Mouse (Mus musculus) retina, embryonic 14.5 days (tissue): Measurements from ENCODE around the gene Zc3h10.
"Not testable (repeated sequence)": the region's sequence is repeated elsewhere in the genome, so short reads cannot be mapped to it uniquely, and the experiment has no call there.

Experiments
- DNase-seq: peaks from one replicate; pipeline ENCODE4 v3.0.0-alpha.2; 2015; ENCODE audit warnings: low spot score

Gene Zc3h10

DNA sequence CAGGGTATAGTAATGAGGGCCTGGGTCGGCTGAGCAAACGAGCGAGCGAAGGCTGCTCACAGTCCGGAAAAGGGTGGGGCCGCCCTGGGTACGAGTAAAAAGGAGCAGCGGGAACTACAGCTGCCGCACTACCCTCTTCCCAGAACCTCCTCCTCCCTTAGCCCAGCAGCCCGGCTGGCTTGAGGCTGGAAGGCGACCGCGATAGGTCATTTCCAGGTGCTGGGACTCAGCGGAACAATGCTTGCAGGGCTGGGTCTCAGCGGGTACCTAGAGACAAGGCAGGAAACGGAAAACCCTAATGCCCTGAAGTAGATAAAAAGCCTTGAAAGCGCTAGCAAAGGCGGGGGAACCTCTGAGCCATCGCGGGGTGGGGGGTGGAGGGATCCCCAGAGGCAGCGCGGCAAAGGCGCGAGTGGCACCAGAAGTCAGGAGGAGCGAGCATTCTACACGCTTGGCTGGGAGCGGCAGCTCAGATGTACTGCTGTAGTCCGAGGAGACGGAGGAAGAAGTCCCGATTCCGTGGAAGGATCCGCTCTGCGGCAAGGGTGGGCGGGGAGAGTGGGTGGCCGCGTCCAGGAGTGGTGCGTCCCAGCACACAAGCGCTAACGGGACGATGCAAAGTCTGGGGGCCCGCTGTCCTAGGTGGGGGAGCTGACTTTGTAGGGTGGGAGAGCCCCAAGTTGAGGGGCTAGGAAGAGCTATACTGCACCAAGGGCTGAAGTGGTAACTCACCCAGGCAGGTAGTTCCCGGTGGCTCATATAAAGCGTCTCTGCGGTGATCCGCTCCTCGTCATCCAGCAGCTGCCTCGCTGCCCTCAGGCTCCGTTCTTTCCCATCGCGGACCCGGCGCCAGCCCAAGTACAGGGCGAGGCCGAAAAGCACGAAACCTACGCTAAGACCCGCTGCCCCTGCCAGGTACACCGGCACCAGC, 22.6 kb downstream of the Zc3h10 start:
- DNase-seq: peak; percentile 76

DNA sequence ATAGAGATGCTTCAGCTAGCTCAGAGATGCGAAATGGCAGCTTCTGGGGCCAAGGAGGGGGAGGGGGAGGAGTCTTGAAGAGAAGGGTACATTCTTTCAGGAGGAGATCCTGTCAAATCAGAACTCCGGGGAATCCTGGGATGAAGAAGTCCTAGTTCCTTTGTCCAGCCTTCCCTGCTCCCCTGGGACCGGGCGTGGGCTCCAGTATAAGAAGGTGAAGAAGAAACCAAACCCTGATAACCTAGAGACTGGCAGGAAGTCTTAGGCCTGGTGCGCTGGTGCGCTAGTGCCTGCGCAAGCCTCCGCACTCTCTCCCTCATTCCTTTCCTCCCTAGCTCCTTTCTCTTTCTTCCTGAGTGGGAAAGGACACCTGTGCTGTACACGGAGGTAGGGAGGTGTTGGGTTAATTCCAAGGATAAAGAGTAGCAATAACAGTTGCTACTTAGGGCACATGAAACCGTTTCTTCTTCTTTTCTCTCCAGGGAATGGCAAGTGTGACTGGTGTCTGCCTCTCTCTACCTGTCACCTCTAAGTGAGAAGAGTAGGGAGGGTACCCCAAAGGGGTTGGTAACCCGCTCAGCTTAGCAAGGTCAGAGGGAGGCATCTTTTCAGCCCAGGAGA, 23.4 kb downstream of the Zc3h10 start:
- peak; percentile 63 for DNase-seq

DNA sequence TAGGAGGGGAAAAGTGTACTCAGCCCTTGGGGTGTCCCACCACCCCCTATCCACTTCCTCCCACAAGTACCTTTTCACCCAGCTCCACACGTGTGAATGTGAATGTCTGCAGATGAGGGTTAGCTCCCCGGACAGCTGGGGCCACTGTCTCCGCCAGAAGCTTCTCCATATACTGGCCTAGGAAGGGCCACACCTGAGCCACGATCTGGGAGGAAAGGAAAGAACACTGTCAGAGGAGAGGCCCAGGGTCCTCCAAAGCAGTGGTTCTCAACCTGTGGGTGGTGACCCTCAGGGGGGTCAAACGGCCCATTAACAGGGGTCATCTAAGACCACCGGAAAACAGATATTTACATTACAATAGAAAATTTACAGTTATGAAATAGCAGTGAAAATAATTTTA, 25.2 kb downstream of the Zc3h10 start:
- DNase-seq: no peak

DNA sequence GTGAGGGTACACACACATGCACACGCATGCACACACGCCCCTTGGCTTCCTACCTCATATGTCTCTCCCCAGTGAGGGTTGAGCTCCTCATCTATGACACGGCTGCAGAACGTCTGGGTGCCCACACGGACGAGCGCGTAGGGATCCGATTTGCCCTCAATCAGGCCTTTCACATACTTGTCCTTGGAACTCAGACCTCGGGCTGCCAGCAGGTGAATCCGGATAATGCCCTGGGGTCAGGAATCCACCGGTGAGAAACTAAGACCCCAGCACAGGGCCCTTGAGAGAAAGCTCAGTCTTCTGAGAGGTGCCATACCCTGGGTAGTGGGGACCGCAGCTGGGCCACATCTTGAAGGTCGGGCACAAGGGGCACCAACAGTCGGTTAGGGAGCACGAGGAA, 27.0 kb downstream of the Zc3h10 start:
- DNase-seq: no peak

DNA sequence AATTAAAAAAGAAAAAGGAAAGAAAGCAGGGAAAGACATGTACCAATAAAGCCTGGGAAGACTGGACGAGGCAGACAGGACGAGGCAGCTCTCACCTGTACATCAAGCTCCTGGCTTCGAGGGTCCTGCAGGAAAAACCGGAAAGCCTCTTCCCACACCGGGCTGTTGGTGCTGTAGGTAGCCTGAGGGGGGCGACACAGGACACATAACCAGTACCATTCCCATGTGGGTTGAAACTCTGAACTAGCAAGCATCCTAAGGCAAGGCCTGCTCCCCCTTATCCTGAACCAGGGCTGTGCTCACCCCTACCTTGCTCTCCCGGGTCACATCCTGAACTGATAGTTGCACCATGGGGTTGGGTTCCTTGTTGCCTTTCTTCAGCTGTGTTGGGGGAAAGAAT, 28.7 kb downstream of the Zc3h10 start:
- peak; percentile 66 for DNase-seq

DNA sequence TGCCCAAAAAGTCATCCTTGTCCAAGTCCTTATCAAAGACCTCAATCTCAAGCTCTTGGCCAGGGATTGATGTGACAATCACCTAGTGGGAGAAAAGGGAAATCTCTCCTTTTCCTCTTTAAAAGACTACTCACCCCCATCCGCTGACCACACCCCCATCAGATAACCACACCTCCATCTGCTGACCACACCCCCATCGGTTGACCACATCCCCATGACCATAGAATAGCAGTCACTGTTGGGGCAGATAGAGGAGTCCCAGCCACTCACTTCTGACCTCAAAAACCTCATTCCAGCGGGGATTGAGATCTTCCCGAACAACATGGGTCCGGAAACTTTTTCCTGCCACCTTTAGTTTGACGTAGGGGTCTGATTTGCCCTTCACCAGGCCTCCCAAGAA, 30.9 kb downstream of the Zc3h10 start:
- no peak for DNase-seq

DNA sequence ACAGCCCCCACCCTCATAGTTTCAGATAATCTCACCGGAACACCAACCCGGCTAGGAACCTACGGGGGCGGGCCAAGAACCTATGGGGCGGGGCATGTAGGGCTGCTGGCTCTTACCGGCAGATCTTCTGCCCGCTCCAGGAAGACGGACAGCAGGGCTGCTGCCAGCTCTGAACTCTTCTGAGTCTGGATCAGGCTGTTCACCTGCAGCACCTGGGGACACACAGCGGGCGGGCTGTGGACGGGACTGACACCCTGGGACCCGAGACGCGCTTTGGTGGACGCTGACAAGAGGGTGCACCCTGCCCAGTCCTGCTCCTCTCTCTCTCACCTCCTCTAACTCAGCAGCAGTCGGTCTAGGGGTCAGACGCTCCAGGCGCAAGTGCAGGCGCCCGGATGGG, 31.5 kb downstream of the Zc3h10 start:
- no peak for DNase-seq

DNA sequence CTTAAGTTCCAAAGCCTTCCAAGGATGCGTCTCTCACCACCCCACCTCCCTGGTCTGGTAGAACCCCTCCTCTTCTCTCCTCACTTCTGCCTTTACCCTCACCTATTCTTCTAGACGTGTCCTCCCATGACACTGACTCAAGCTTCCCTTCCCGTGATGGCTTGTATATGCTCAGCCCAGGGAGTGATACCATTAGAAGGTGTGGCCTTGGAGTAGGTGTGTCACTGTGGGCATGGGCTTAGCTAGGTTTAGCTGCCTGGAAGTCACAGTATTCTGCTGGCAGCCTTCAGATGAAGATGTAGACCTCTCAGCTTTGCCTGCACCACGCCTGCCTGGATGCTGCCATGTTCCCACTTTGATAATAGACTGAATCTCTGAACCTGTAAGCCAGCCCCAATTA, 32.5 kb downstream of the Zc3h10 start:
- DNase-seq: no peak

DNA sequence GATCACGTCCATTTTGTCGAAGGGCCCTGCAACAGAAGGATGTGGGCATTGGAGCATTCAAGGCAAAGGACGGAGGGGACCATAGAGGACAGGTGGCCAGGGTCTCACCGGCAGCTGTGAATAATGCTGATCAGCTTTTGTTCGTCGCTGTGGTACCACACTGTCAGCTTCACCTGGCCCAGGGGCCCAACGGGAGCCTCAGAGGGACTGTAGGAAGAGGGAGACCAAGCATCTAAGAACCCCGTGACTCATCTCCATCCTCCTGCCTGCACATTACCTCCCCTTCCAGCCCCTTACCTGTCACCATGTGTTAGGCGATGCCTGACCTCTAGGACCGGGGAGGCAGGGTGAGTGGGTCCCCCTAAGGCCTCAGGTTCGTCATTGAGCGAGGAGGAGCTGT, 35.8 kb downstream of the Zc3h10 start:
- DNase-seq: no peak

DNA sequence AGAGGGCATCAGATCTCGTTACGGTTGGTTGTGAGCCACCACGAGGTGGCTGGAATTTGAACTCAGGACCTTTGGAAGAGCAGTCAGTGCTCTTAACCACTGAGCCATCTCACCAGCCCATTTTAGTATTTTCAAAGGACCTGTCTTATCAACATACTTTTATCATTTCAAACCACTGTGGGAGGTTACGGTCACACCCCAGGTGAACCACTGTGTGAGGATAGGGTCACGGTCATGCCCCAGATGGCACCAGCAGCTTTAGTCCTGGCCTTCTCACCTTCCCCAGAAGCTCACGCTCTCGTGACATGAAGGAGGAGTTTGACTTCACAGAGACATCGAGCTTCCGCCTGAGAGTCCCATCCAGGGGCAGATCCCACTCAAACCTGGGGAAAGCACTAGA, 36.4 kb downstream of the Zc3h10 start:
- DNase-seq: no peak

DNA sequence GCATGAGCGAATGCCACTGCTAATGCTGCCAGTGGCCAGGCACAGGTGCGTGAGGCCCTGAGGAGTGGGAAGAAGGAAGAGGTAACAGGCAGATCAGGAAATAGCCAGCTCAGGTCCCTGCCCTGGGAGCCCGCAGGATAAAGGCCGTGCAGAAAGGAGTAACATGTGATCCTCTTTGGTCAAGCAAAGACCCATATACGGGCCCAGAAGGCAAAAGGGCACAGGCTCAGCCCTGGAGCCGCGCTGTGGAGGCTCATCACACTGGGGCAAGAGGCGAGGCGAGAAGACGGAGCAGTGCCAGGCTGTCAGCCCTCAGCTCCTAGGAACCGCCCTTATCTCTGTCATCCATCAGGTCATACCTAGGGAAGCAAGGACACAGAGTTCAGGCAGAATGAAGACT, 37.3 kb downstream of the Zc3h10 start:
- no peak for DNase-seq

DNA sequence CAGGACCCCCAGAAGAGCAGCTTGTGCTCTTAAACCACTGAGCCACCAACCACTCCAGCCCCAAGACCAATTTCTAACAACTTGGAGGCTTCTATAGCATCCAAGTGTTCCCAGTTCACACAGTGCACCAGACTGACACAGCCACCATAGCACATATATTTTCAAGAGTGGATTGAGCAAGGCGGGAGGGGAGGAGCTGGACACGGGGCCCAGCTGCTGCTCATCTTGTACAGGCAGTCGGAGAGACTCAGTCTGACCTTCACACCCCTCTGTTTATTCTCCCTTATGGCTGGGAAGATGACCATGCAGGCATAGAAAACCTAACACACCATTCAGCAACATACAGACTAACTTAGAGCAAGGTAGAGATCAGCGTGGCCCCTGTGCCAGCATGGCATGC, 37.7 kb downstream of the Zc3h10 start:
- no peak for DNase-seq

DNA sequence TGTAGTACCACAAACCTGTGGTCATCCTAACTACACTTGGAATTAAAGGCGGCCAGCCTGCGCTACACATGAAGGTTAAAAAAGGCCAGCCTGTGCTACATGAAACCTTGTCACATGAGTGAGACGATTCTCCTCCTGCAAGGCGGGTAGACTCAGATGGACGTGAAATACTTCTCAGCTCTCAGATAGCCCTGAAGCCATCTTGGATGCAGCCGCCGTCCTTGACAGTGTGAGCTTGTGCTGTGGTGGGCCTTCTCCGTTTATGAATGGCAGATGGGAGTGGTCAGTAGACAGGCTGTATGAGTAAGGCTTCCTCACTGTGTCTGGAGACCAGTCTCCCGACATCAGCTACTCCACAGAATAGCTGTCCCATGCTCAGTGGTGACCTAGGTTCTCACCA, 38.4 kb downstream of the Zc3h10 start:
- DNase-seq: no peak

DNA sequence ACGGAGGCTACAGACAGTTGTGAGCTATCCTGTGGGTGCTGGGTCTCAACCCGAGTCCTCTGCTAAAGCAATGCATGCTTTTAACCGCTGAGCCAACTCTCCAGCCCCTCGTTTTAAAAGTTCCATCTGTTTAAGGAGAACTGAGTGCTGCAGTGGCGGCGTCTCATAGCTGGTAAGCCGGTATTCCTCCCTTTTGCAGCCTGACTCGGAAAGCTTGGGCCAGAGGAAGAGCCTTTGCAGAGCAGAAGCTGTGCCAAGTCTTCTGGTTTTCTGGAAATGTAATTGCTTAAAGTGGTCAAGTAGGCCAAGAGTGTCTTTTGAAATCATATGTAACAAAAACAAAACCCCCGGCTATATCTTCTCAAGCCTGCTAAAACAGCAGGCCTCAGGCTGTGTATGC, 39.3 kb downstream of the Zc3h10 start:
- no peak for DNase-seq

DNA sequence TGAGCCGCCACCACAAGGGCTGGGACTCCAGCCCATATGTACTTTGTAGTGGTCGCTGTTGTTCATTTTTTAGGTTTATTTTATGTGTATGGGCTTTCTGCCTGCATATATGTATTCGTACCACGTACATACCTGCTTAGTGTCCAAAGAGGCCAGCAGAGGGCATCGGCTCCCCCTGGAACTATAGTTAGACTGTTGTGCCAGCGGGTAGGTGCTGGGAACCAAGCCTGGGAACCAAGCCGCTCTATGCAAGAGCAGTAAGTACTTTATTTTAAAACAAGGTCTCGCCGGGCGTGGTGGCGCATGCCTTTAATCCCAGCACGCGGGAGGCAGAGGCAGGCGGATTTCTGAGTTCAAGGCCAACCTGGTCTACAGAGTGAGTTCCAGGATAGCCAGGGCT, 41.6 kb downstream of the Zc3h10 start:
- DNase-seq: no peak

DNA sequence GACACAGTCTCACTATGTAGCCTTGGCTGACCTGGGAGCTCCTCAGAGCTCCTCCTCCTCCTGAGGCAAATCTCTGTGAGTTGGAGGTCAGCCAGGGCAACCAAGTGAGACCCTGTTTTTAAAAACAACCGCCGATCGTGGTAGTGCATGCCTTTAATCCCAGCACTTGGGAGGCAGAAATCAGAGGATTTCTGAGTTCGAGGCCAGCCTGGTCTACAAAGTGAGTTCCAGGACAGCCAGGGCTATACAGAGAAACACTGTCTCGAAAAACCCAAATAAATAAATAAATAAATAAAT, 42.3 kb downstream of the Zc3h10 start:
- DNase-seq: not testable (repeated sequence)

DNA sequence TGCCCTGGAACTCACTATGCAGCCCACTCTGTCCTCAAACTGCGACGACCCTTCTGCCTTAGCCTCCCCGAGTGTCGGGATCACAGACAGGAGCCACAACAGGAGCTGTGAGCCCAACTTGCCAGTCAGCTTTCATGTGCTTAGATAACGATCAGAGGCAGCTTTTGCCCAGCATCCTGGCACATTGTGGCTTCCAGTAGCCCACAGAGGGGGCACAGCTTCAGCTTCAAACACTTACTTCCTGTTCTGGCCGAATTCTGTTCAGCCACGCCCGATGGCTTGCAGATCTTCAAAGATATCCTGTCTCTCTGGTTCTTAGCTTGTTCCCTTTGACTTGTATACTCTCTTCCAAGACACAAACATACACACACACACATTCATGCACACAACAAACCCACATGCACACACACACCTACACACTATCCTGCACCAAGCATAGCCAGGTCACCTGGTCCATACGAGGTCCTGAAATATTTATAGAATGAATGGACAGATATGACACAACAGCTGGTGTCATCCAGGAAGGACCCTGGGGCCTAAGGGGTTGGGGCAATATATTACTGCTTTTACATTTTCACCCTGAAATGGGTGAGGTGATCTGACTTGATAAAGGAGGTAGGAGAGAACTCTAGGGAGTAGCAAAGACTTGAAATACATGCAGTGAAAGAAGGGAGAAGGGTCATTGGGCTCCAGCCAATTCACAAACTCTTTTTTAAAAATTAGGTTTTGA, 42.8 kb downstream of the Zc3h10 start:
- no peak for DNase-seq

DNA sequence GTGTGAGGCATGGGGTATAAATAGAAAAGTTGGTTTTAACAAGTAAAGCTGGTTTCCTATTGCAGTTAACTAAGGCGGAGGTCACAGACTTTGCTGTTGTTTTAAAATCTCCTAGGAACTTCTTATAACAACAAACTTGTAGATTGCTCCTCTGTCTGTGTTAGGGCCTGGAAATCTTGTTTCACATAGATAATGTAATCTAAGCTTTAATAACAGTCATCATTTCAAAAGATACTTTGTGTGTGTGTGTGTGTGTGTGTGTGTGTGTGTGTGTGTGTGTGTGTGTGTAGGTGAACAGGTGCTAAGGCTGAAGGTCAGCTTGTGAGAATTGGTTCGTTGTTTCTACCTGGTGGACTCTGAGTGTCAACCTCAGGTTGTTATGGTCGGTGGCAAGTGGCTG, 43.6 kb downstream of the Zc3h10 start:
- no peak for DNase-seq

DNA sequence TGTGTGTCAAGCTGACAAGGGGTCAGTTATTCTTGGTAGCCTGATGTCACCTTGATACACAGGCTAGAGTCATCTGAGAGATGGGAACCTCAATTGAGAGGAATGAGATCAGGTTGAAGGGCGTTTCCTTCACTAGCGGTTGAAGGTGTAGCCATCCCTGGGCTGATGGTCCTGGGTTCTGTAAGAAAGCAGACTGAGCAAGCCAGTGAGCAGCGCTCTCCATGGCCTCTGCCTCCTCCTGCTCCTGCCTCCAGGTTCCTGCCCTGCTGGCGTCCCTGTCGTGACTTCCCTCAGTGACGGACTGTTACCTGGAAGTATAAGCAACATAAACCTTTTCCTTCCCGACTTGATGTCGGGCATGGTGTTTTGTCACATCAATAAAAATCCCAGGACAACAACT, 44.0 kb downstream of the Zc3h10 start:
- no peak for DNase-seq

DNA sequence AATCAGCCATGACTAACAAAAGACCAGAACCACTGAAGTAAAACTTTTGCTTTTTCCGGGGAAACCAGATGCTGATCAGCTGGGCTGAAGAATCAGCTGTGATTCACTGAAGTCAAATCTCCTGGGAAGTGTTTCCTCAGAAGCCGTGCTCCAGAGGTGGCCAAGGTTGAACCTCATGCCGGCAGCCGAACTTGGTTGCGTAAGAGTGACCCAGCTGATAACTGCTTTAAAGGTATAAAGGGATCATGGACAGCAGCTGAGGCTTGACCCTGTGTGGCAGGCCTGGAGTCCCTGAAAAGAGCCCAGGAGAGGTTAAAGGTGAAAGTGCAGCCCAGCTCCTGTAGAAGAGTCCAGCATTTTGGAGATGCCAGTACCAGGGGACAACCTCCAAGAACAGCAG, 45.2 kb downstream of the Zc3h10 start:
- DNase-seq: no peak

DNA sequence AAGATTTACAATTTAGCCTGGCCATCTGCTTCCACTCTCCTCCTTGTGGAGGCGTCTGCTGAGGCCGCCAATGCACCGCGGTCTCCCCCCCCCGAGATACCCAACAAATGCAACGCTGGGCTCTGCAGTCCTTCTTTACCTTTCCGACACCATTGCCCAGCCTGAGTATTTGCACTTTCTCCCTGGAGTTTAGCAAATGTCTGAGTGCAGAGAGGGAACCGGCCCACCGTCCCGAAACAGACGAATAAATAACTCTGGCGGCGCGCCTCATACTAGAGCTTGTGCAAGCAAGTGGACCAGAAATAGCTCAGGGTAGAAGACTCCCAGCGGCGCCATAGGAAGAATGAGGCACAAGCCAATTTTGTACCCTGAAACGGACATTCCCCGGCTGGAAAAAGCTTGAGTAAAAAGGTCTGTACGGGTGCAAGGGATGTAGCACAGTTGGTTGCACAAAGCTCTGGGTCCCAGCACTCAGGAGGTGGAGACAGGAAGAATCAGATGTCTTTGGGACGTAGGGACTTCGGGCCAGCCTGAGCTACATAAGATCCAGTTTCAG, 48.4 kb downstream of the Zc3h10 start:
- peak; percentile 54 for DNase-seq

DNA sequence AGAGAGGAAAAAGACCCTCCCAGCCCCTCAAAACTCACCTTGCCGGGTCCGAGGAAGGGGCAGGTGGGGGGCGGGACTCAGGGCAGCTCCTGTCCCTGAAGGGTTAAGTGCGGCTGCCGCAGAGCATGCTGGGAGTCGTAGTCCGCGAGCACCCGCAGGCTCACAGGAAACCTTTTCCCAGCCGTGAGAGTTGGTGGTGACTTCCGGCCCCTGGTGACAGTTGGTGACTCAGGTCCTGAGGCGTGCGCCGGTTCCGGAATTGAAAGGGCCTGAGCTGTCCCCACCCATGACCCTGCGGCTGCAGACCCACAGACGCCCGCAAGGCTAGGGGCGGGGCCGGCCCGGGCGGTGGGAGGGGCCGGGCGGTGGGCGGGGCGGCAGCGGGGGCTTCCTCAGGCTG, 49.0 kb downstream of the Zc3h10 start, which contains the start of gene Myl6b:
TSS of gene Myl6b (minus strand) at position 96 of the 400 bp plus-strand sequence.
- DNase-seq: peak; percentile 97
